11 mouse cellular contexts compared by ENCODE assay signal in the genomic region with DNA sequence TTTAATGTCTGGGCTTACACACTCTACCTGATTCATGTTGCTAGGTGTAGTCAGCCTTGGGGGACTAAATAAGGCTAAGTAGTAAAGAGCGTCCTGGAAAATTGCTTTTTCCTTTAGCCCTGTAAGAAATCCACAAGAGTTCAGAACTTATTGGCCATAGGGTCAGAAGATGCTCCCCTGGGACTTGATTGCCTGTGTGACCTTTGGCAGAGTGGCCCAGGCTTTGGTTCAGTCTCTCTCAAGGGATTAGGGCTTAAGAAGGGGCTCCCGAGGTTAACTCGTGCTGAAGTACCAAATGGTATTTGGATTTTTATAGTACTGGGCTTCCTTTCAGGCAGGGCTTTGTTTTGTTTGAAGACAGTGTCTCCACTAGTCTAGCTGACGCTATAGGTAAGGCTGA. TPM values are rescaled to one million over a fixed set of nuclear protein-coding genes. Genes with fewer than 3 reads are reported as not detected.
A peak's percentile ranks its signal among the peaks of the same experiment; 100 is the strongest.
DNase-seq lines count a peak whose midpoint lies in the region; ATAC-seq and TF ChIP-seq lines count a peak whose summit lies in the region.
"Had no signal": no experiment of that assay in that cellular context is flagged by ENCODE, and none has a peak within 500 bp of the region (broad histone marks: within the 10 kb centered on the region; RNA-seq: fewer than 3 reads in every experiment).

No protein-coding gene starts in this region.

- peak overlapping the region; percentile 73 for H3K4me2 ChIP-seq in heart, embryonic 16.5 days (ENCODE audit: low read depth, low read length)
- peak overlapping the region; percentile 94 for H3K4me2 ChIP-seq in forebrain, embryonic 13.5 days
- H3K4me2 ChIP-seq in liver, embryonic 15.5 days = peak overlapping the region; percentile 89

- peaks cover 10% of the 10 kb centered on the region for H3K4me1 ChIP-seq in heart, embryonic 16.5 days (ENCODE audit: control insufficient read depth, insufficient read depth, low read length)
- peaks cover 9 to 31% of the 10 kb centered on the region in 2 experiments; a peak in 3 of 4 replicates for H3K4me1 ChIP-seq in MEL (ENCODE audit: control insufficient read depth in 1 of 2, insufficient read depth in 2 of 2, low read length in 2 of 2)
- peaks cover 23% of the 10 kb centered on the region for H3K4me1 ChIP-seq in forebrain, embryonic 13.5 days
- peaks cover 35% of the 10 kb centered on the region for H3K4me1 ChIP-seq in liver, embryonic 15.5 days (replicated peaks)

- no peaks in the 10 kb centered on the region for H3K9me3 ChIP-seq in heart, embryonic 16.5 days (replicated peaks; ENCODE audit: control insufficient read depth, low read length)
- no peaks in the 10 kb centered on the region for H3K9me3 ChIP-seq in MEL (replicated peaks; ENCODE audit: insufficient read depth, low read length)
- no peaks in the 10 kb centered on the region for H3K9me3 ChIP-seq in forebrain, embryonic 13.5 days (replicated peaks)
- no peaks in the 10 kb centered on the region for H3K9me3 ChIP-seq in liver, embryonic 15.5 days (replicated peaks)
- H3K9me3 ChIP-seq: embryonic facial prominence, embryonic 15.5 days had no signal

- H3K9ac ChIP-seq in heart, embryonic 16.5 days (ENCODE audit: low read length) = peak overlapping the region; percentile 91
- peak overlapping the region; percentile 91 for H3K9ac ChIP-seq in MEL (ENCODE audit: control insufficient read depth, low read depth, low read length, poor library complexity, severe bottlenecking)
- H3K9ac ChIP-seq in forebrain, embryonic 13.5 days = peak overlapping the region; percentile 87; the same call in 1 of the 2 replicates
- no peak overlapping the region for H3K9ac ChIP-seq in liver, embryonic 15.5 days

- H3K4me3 ChIP-seq in heart, embryonic 16.5 days (ENCODE audit: low read length) = peak overlapping the region; percentile 87
- H3K4me3 ChIP-seq in MEL (ENCODE audit: control insufficient read depth in 1 of 2, insufficient read depth in 1 of 2, low read depth in 2 of 2, low read length in 2 of 2) = peak overlapping the region; percentile 89 to 94; a peak in 3 of 4 replicates
- H3K4me3 ChIP-seq in forebrain, embryonic 13.5 days = 0 out of 2 replicates have a peak overlapping the region, but pooled peaks have one; percentile 1
- peak overlapping the region; percentile 82 for H3K4me3 ChIP-seq in liver, embryonic 15.5 days (replicated peaks)

- DNase-seq in heart, adult 8-10 months (ENCODE audit: low spot score) = no peak
- no peak for DNase-seq in MEL (ENCODE audit: low read depth, low spot score)
- DNase-seq in gastrocnemius, adult 8-10 months (ENCODE audit: low spot score in 2 of 2) = no peak
- DNase-seq in frontal cortex, postnatal 10 days (ENCODE audit: low spot score in 2 of 2) = no peak
- no peak for DNase-seq in spleen, adult 12 weeks (ENCODE audit: low spot score)

- ATAC-seq in heart, embryonic 16.5 days (replicated peaks; ENCODE audit: extremely low read depth, insufficient read depth, low FRiP score) = no peak
- ATAC-seq in forebrain, embryonic 13.5 days = no peak
- ATAC-seq in liver, embryonic 15.5 days (ENCODE audit: insufficient read depth) = no peak

- TF ChIP-seq CTCF in MEL (IDR thresholded peaks at IDR 0.05 in 2 of 3, conservative IDR thresholded peaks at IDR 0.05 in 1 of 3; ENCODE audit: control insufficient read depth in 1 of 3, insufficient read depth in 1 of 3, low read depth in 2 of 3, low read length in 3 of 3, poor library complexity in 1 of 3, severe bottlenecking in 1 of 3) = no peak

- 52% methylated on average over 4 of the region's 4 CpGs for WGBS in heart, embryonic 16.5 days
- 60% methylated on average over 4 of the region's 4 CpGs for WGBS in forebrain, embryonic 13.5 days
- 73% methylated on average over 4 of the region's 4 CpGs for WGBS in liver, embryonic 15.5 days (ENCODE audit: insufficient replicate concordance)

- no peaks in the 10 kb centered on the region for H3K27me3 ChIP-seq in heart, embryonic 16.5 days (ENCODE audit: control insufficient read depth, insufficient read depth, low read length)
- H3K27me3 ChIP-seq in MEL (ENCODE audit: control insufficient read depth in 1 of 2, insufficient read depth in 2 of 2, low read length in 2 of 2) = no peaks in the 10 kb centered on the region
- H3K27me3 ChIP-seq in forebrain, embryonic 13.5 days = no peaks in the 10 kb centered on the region
- no peaks in the 10 kb centered on the region for H3K27me3 ChIP-seq in liver, embryonic 15.5 days
- H3K27me3 ChIP-seq: embryonic facial prominence, embryonic 15.5 days had no signal

- peaks cover 38% of the 10 kb centered on the region for H3K79me2 ChIP-seq in MEL (ENCODE audit: control insufficient read depth, insufficient read depth, low read length, poor library complexity)

- no peak for TF ChIP-seq RAD21 in MEL (IDR thresholded peaks at IDR 0.05; ENCODE audit: low read depth, low read length)

- TF ChIP-seq POLR2A in MEL (IDR thresholded peaks at IDR 0.05; ENCODE audit: control insufficient read depth in 1 of 2, insufficient read depth in 1 of 2, low read depth in 1 of 2, low read length in 2 of 2, poor library complexity in 1 of 2) = no peak

- peaks cover 25% of the 10 kb centered on the region for H3K36me3 ChIP-seq in heart, embryonic 16.5 days (ENCODE audit: control insufficient read depth, insufficient read depth)
- peaks cover 30 to 46% of the 10 kb centered on the region in 2 experiments for H3K36me3 ChIP-seq in MEL (ENCODE audit: control insufficient read depth in 1 of 2, insufficient read depth in 2 of 2, low read length in 2 of 2)
- peaks cover 21% of the 10 kb centered on the region for H3K36me3 ChIP-seq in forebrain, embryonic 13.5 days (ENCODE audit: poor library complexity, severe bottlenecking)
- H3K36me3 ChIP-seq in liver, embryonic 15.5 days (replicated peaks) = peaks cover 21% of the 10 kb centered on the region

- no peak for TF ChIP-seq EP300 in MEL (IDR thresholded peaks at IDR 0.05; ENCODE audit: low read depth in 1 of 2, low read length in 2 of 2)

- peak overlapping the region; percentile 34; the same call in 1 of the 2 replicates for H3K27ac ChIP-seq in heart, embryonic 16.5 days (ENCODE audit: low read length)
- H3K27ac ChIP-seq in MEL (ENCODE audit: control insufficient read depth, low read depth, low read length) = no peak overlapping the region
- H3K27ac ChIP-seq in forebrain, embryonic 13.5 days = no peak overlapping the region
- H3K27ac ChIP-seq in liver, embryonic 15.5 days (replicated peaks) = no peak overlapping the region
- H3K27ac ChIP-seq: embryonic facial prominence, embryonic 15.5 days had no signal

TF ChIP-seq in MEL, 35 proteins besides CTCF, POLR2A, EP300 and RAD21 (continues in another document):
- no peak for TF ChIP-seq ZC3H11A (IDR thresholded peaks at IDR 0.05; ENCODE audit: low read depth, low read length)
- TF ChIP-seq SMC3 (IDR thresholded peaks at IDR 0.05; ENCODE audit: low read depth, low read length) = no peak
- no peak for TF ChIP-seq POLR2AphosphoS5 (IDR thresholded peaks at IDR 0.05; ENCODE audit: borderline replicate concordance, low read depth, low read length)
- TF ChIP-seq JUND (IDR thresholded peaks at IDR 0.05; ENCODE audit: low read depth, low read length) = no peak
- TF ChIP-seq NELFE (IDR thresholded peaks at IDR 0.05; ENCODE audit: low read depth, low read length) = no peak
- no peak for TF ChIP-seq HCFC1 (IDR thresholded peaks at IDR 0.05; ENCODE audit: low read depth, low read length)
- no peak for TF ChIP-seq UBTF (IDR thresholded peaks at IDR 0.05; ENCODE audit: borderline replicate concordance, insufficient read depth, low read depth, low read length)
- no peak for TF ChIP-seq POLR2AphosphoS2 (IDR thresholded peaks at IDR 0.05; ENCODE audit: low read length)
- no peak for TF ChIP-seq TBP (IDR thresholded peaks at IDR 0.05; ENCODE audit: low read depth, low read length)
- TF ChIP-seq TCF12 (IDR thresholded peaks at IDR 0.05; ENCODE audit: low read depth, low read length) = no peak
- TF ChIP-seq USF1 (IDR thresholded peaks at IDR 0.05; ENCODE audit: low read depth, low read length) = no peak
- no peak for TF ChIP-seq ZMIZ1 (IDR thresholded peaks at IDR 0.05; ENCODE audit: low read depth, low read length)
- TF ChIP-seq CHD1 (IDR thresholded peaks at IDR 0.05; ENCODE audit: low read depth, low read length) = no peak
- no peak for TF ChIP-seq MYC (IDR thresholded peaks at IDR 0.05; ENCODE audit: low read depth, low read length)
- TF ChIP-seq CHD2 (IDR thresholded peaks at IDR 0.05; ENCODE audit: low read length) = no peak

RNA-seq across cellular contexts. Expression of a gene that starts 1.7 kb away (rescaled TPM):
- 529 and 574 TPM in 2 replicates for polyA plus RNA-seq in heart, embryonic 16.5 days (2015; fragmentation: Nextera tagmentation; extraction: Ambion mirVana)
- 100 to 1,000 TPM; 519 to 556 (median 547) TPM for total RNA-seq in heart, adult 8-10 months (2022)
- total RNA-seq in MEL (2012; rRNA removed) = 160 and 170 TPM in 2 replicates
- 100 to 1,000 TPM; 205 to 282 TPM for polyA plus RNA-seq in MEL (2012; ENCODE audit: insufficient read depth in 1 of 2, insufficient read length in 2 of 2, low read depth in 1 of 2, low replicate concordance in 2 of 2, missing spikeins in 1 of 2)
- polyA plus RNA-seq in forebrain, embryonic 13.5 days (2015; fragmentation: Nextera tagmentation; extraction: Ambion mirVana) = 126 and 127 TPM in 2 replicates
- polyA plus RNA-seq in liver, embryonic 15.5 days (2015; fragmentation: Nextera tagmentation; extraction: Ambion mirVana) = 63.9 and 71.4 TPM in 2 replicates
- 100 to 1,000 TPM; 456 to 541 (median 521) TPM for total RNA-seq in gastrocnemius, adult 8-10 months (2022)

RNA-seq across cellular contexts. Expression of a gene that starts 27.8 kb away (rescaled TPM):
- 4.8 and 5.1 TPM in 2 replicates for polyA plus RNA-seq in heart, embryonic 16.5 days (2015; fragmentation: Nextera tagmentation; extraction: Ambion mirVana)
- 1 to 10 TPM; 1.2 to 2.3 (median 1.7) TPM for total RNA-seq in heart, adult 8-10 months (2022)
- 5.0 and 7.3 TPM in 2 replicates for total RNA-seq in MEL (2012; rRNA removed)
- 1 to 10 TPM in 1 of 2 experiments, not detected in 1; 9.0 TPM for polyA plus RNA-seq in MEL (2012; ENCODE audit: insufficient read depth in 1 of 2, insufficient read length in 2 of 2, low read depth in 1 of 2, low replicate concordance in 2 of 2, missing spikeins in 1 of 2)
- polyA plus RNA-seq in forebrain, embryonic 13.5 days (2015; fragmentation: Nextera tagmentation; extraction: Ambion mirVana) = 27.0 and 28.9 TPM in 2 replicates
- polyA plus RNA-seq in liver, embryonic 15.5 days (2015; fragmentation: Nextera tagmentation; extraction: Ambion mirVana) = 1.5 and 1.6 TPM in 2 replicates
- total RNA-seq in gastrocnemius, adult 8-10 months (2022) = 100 to 1,000 TPM; 127 to 157 (median 137) TPM

RNA-seq across cellular contexts. Expression of a gene that starts 49.1 kb away (rescaled TPM):
- polyA plus RNA-seq in heart, embryonic 16.5 days (2015; fragmentation: Nextera tagmentation; extraction: Ambion mirVana) = not detected in 2 replicates
- not detected for total RNA-seq in heart, adult 8-10 months (2022)
- 0.04 TPM in 1 of 2 replicates, not detected in the other for total RNA-seq in MEL (2012; rRNA removed)
- polyA plus RNA-seq in MEL (2012; ENCODE audit: insufficient read depth in 1 of 2, insufficient read length in 2 of 2, low read depth in 1 of 2, low replicate concordance in 2 of 2, missing spikeins in 1 of 2) = not detected
- polyA plus RNA-seq in forebrain, embryonic 13.5 days (2015; fragmentation: Nextera tagmentation; extraction: Ambion mirVana) = 0.10 and 0.48 TPM in 2 replicates
- polyA plus RNA-seq in liver, embryonic 15.5 days (2015; fragmentation: Nextera tagmentation; extraction: Ambion mirVana) = not detected in 2 replicates
- total RNA-seq in gastrocnemius, adult 8-10 months (2022) = not detected
- total RNA-seq: left cerebral cortex, adult 18-20 months had no signal
- polyA plus RNA-seq: spleen, adult 2 months had no signal

Comparison
In these comparisons a context has a peak if more than half of its experiments do, and no peak if none do; other contexts are left out.
1. H3K4me3 ChIP-seq: peak in every context shown above with its lines; median percentile 92 in MEL; 87 in heart, embryonic 16.5 days; 82 in liver, embryonic 15.5 days; 1 in forebrain, embryonic 13.5 days.